Mouse (Mus musculus): ENCODE results near the gene Sez6l2.

DNA sequence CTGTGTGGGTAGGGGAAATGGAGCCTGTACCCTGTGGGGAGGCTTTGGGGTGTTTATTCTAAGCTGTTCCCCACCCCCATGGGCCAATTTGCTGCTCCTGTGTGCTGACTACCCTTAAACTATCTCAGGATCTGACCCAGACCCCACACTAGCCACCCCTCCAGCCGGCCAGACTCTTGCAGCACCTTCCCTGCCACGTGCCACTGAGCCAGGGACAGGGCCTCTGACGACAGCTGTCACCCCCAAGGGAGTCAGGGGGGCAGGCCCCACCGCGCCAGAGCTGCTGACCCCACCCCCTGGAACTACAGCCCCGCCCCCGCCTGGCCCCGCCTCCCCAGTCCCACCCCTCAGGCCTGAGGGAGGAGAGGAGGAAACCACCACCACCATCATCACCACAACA, 2.3 kb downstream of the Sez6l2 start:
- TF ChIP-seq FLI1 (IDR thresholded peaks at IDR 0.05; ENCODE audit: low read length) (no peak), GATA1 (IDR thresholded peaks at IDR 0.05; ENCODE audit: borderline replicate concordance, low read length) (no peak)

Data from megakaryocyte, embryonic 14.5 days (primary cell).